Mouse (Mus musculus) left cerebral cortex, postnatal 10 days (tissue): ENCODE measurements around the gene Aip. TPM values are rescaled to one million over a fixed set of nuclear protein-coding genes. Genes with fewer than 3 reads are reported as not detected.

Source experiments
- DNase-seq, 2 experiments: peaks; one replicate each; pipeline ENCODE4 v3.0.0; 2021 to 2022; ENCODE audit warnings: low spot score in 2 of 2, mixed read lengths in 1 of 2; ENCODE audit errors: extremely low spot score in 1 of 2
- intact Hi-C: fragments of 180-260 bp; cut with DNase I; formaldehyde crosslinking; loops from one replicate; pipeline ENCODE4 v1.15.1; 2025
- total RNA-seq, 2 experiments: library from RNA; stranded (reverse); gene quantifications; 2 replicates each; pipeline ENCODE4 v1.2.3; 2021

Gene Aip
- total RNA-seq, 2 experiments from 2014 or later: 74.2 to 83.5 TPM

DNA sequence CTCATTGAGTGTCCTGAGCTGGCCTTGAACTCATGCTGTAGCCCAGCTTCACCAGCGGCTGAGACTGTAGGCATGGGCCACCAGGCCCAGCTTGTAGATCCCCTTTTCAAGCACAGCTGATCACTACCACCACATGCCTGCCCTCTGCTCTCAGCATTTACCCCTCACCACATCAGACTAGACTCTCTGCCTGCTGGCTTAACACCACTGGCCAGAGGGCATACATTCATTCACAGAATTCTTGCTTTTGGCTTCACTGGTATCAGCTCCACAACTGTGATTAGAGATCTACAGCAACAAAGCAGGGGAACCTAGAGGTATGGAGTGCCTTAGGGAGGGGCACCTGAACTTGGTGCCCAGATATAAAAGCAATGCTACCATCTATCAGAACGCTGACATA is 5.2 kb downstream of the Aip start:
- intact Hi-C loops: no loop called here

DNA sequence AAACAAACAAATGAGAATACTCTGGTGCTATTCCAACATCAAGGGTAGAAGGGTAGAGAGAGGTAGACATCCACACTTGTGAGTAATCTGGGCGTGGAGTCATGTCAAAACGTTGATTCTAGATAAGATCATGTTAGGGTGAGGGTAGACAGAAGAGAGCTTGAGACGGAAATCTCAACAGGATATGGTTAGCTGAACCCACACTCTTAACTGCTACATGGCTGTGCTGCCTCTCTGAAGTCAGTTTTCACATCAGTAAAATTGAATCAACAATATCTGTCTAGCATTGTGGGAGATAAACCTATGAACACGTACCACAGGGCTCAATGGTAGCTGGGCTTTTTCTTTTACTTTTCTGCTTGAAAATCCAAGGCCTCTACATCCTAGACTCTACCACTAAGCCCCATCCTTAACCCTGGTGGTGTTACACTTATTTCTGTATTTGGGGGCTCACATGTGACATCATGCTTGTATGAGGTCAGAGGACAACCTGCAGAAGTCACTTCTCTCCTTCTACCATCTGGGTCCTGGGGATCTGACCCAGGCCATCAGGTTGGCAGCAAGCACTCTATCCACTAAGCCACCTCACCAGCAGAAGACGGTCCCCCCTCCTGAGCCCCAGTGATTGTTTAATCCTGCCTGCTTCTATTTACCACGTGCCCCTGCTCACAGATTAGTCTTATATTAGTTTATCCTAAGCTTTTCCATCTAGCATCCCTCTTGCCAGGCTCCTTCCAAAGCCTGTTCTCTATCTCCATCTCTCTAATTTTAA is 5.8 kb downstream of the Aip start:
- no peak for DNase-seq
- intact Hi-C loops: no loop called here

More for the DNA sequence above, 5.2 kb downstream of the Aip start:
- no peak for DNase-seq

DNA sequence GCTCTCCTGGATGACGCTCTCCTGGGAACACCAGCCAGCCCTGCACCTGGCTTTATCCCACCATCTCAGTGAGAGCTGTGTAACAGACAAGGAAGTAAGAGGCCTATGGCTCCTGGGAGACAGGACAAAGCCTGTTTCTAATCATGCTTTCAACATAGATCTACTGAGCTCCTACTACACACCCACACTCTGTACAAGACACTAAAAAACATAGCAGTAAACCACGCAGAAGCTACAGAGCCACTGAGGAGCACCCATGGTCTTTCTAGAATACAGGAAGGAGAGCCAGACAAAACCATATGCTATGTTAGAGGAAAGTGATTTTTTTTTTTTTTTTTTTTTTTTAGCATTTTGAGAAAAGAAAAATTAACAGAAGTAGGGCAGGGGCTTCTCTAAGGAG is 7.3 kb downstream of the Aip start:
- no peak for DNase-seq
- intact Hi-C loops: no loop called here

DNA sequence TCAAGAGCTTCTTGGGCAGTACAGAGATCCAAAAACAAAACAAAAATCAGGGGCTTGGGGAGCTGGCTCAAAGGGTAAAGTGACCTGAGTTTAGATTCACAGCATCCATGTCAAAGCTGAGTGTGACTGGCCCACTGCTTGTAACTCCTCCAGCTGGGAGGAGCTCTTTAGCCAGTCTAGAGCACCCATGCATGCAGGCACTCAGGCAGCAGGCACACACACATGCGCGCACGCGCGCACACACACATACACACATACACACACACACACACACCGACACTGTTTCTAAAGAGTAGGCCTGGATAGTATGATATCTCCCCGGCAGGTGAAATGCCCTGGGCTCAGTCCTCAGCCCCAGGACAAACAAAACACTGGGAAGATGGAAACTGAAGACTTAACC is 8.7 kb downstream of the Aip start:
- DNase-seq: no peak
- intact Hi-C loops: no loop called here

DNA sequence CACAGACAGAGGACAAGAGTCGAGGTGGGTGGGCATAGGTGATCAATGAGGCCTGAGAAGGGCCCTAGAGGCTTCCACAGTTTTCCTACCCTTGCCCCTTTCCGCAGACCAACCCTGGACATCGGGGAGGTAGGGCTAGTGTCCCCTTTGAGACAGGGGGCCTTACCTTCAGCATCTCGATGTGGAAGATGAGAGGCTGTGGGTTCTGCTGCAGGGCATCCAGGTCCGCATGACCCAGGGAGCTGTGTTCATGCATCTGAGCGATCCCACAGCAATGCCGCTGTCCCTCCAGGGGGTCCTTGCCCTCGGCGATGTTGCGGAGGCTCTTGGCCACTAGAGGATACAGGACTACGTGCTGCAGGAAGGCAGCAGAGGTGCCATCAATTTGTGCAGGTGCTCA is 9.8 kb downstream of the Aip start:
- intact Hi-C loops: no loop called here
- DNase-seq: no peak

DNA sequence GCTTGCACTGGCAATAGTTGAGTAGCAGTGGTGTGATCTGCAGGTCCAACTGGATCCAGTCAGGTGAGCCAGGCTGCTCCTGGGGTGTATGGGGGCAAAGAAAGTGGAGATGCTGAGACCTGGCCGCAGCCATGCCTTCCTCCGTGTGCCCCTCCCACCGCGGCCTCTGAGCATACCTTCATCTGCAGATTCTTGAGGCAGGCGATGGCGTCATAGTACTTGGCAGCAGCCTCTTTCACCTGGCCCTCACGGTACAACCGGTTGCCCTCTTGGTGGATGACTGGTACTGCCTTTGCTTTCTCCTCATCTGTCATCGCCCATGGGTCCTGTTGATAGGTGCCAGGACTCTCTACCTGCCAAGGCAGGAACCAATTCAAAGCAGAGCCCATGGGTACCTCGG is 10.5 kb downstream of the Aip start:
- intact Hi-C loops: no loop called here
- DNase-seq: no peak

DNA sequence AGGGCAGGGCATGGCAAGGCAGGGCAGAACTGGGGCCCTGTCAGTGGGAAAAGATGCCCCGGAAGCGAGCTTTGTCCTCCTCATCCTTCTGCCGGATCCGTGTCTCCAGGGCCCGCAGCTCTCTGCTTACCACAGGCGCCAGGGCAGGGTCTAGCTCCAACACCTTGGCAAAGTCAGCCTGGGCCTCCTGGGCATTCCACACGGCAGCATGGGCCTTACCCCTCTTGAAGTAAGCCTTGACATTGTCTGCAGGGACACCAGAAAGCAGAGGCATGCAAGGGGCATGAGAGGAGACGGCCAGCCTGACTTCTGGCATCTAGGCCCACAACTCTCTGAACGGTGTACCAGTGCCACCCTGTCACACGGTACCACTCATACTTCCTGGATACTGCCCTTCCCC is 11.1 kb downstream of the Aip start:
- DNase-seq: no peak

DNA sequence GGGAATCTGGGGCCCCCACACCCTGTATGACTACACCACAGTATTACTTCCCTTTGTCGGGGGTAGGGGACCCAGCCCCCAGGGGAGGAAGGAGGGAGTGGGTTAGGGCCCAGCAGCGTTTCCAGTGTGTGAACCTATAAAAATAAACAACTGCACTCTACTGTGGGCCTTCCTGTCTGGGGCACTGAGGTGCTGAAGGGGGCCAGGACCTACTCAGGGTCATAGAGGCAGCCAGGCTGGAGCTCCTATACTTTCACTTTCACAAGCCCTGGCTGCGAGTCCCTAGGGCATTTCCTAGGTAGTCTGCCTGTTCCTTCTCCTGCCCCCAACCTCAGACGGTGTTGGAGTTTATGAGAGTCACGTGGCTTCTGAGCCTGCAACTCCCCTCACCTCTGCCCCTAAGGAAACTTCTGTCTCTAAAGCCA is 11.8 kb downstream of the Aip start:
- no peak for DNase-seq
- intact Hi-C loops: no loop called here

More for the DNA sequence above, 11.1 kb downstream of the Aip start:
- intact Hi-C loops: no loop called here

DNA sequence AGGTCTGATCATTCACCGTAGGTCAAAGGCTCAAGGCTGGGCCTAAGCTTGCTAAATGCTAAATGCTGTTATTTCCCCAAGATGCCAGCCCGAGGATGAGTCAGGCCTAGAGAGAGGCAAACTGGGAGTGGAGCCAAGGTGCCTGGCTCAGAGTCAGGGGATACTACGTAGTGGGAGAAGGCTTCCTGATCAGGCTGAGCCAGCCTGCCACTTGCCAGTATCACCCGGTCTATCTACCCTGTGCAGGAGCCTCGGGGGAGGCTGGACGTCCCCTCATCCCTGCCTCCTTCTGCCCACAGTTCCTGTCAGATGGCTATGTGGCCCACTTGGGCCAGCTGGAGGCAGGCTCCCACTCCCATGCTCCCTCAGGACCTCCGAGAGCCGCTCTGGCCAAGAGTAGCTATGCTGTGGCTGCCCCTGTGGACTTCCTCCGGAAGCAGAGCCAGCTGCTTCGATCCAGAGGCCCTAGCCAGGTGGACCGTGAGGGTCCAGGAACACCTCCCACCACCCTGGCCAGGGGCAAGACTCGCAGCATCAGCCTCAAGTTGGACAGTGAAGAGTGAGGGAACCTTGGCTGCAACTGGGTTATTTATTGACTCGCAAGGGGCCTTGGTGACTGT is 12.4 kb downstream of the Aip start:
- peak in 1 of 2 experiments; percentile 80 for DNase-seq
- intact Hi-C loops: no loop called here

DNA sequence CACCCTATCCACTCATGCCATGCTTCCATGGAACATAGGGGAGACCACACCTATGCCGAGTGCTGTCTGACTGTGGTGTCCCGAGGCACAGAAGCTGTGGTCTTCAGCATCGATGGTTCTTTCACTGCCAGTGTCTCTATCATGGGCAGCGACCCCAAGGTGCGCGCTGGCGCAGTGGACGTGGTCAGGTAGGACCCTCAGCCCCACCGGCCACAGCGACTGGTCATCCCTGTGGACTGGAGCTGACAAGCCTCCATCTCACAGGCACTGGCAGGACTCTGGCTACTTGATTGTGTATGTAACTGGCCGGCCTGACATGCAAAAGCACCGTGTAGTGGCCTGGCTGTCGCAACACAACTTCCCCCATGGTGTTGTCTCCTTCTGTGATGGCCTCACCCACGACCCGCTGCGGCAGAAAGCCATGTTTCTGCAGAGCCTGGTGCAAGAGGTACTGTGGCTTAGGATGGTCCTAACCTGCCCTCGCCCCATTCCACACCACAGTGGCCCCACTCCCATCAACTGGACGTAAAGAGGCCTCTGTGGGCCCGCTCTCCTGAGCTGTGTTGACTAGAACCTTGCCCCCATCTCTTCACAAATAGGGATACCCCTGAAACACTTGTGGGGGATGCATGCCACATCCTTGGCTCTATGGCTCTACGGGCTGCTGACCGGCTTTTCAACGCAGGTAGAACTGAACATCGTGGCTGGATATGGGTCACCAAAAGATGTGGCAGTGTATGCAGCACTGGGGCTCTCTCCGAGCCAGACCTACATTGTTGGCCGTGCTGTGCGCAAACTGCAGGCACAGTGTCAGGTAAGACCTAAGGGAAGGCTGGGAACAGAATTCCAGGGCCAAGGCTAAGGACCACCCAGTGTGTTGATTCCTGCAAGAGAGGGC is 13.3 kb downstream of the Aip start:
- no peak for DNase-seq
- intact Hi-C loops: no loop called here

DNA sequence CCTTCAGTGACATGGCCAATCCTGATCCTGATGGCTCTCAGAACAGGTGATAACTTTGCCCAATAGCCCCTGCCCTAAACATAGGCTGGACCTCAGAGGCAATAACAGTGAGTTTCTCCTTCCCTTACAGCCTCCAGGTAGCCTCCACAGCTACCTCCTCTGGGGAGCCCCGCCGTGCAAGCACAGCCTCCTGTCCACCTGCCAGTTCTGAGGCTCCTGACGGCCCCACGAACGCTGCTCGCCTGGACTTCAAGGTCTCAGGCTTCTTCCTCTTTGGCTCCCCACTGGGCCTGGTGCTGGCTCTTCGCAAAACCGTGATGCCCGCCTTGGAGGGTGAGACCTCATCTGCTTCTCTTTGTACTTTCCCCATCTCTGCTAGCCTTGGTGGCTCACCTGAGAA is 17.1 kb downstream of the Aip start:
- intact Hi-C loops: loop anchor here (10.0 kb wide), 1 partner anchor 116 kb away; no protein-coding TSS in a partner anchor
- no peak for DNase-seq

DNA sequence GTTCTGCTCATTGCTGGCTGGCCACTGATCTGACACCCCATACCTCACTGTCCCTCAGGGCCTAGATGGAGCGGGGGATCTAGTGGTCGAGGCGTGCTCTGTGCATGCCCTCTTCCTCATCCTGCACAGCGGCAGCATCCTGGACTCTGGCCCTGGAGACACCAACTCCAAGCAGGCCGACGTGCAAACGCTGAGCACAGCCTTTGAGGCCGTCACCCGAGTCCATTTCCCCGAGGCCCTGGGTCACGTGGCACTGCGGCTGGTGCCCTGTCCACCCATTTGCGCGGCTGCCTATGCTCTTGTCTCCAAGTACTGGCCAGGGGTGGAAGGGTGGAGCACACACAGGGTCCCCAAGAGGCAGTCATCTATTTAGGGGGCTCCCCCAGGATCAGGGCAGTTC is 19.0 kb downstream of the Aip start:
- no peak for DNase-seq

DNA sequence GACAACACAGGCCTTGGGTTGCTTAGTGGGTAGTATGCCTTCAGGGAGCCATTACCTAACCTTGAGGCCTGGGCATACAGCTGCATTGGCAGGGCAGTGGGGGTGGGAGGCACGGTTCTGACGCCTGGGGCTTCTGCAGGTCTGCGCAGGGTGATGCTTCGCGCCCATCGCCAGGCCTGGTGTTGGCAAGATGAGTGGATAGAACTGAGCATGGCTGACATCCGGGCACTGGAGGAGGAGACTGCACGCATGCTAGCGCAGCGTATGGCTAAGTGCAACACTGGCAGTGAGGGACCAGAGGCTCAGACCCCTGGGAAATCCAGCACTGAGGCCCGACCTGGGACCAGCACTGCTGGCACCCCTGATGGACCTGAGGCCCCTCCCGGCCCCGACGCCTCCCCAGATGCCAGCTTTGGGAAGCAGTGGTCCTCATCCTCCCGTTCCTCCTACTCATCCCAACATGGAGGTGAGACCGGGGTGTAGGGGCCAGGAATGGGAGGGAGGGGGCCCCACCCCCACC is 20.9 kb downstream of the Aip start:
- peak in 1 of 2 experiments; percentile 32 for DNase-seq
- intact Hi-C loops: loop anchor here (10.0 kb wide), 1 partner anchor 120 kb away; no protein-coding TSS in a partner anchor

More for the DNA sequence above, 19.0 kb downstream of the Aip start:
- intact Hi-C loops: loop anchor here (10.0 kb wide), 1 partner anchor 118 kb away; no protein-coding TSS in a partner anchor

DNA sequence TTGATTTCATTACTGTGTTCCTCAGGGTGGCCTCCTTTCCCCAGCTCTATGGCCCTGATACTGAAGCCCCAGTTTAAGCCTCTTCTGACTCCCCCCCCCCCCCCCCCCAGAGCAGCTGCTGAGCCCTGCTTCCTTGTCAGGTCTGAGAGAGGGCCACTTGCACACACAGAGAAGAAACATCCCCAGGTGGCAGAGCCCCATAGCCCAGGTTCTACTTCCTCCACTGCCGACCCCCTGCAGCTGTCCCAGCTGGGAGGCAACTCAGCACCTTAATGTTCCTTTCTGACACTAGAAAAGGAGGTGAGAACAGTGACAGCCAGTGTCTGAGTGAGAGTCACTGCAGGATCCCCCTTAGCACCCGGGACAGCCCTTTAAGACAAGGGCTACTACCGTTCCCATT is 21.9 kb downstream of the Aip start:
- intact Hi-C loops: loop anchor here (10.0 kb wide), 1 partner anchor 121 kb away; no protein-coding TSS in a partner anchor

DNA sequence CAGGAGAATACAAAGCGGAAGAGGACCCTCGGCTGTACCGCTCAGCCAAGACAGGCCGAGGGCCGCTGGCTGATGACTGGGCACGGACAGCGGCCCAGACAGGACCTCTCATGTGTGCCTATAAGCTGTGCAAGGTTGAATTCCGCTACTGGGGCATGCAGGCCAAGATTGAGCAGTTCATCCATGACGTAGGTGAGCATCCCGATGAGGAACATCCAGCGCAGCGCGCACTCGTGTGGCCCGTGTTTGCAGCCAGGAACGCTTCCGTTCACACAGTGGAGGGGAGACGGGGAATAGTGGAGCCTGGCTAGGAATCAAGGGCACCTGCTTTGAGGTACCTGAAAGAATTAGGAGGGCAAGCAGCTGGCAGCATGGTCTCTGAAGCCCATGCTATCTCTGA is 22.4 kb downstream of the Aip start:
- intact Hi-C loops: loop anchor here (10.0 kb wide), 1 partner anchor 122 kb away; no protein-coding TSS in a partner anchor
- no peak for DNase-seq

More for the DNA sequence above, 21.9 kb downstream of the Aip start:
- DNase-seq: no peak

DNA sequence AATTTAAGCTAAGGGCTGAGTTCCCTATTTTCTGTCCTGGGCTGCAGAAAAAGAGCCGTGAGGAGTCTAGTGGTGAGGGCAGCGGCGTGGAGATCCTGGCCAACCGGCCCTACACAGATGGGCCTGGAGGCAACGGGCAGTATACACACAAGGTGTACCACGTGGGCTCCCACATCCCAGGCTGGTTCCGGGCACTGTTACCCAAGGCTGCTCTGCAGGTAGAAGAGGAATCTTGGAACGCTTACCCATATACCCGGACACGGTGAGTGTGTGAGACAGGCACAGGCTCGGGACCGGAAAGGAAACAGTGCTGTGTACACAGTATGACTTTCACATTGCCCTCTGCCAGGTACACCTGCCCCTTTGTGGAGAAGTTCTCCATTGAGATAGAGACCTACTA is 23.0 kb downstream of the Aip start:
- intact Hi-C loops: loop anchor here (10.0 kb wide), 1 partner anchor 122 kb away; no protein-coding TSS in a partner anchor
- no peak for DNase-seq

DNA sequence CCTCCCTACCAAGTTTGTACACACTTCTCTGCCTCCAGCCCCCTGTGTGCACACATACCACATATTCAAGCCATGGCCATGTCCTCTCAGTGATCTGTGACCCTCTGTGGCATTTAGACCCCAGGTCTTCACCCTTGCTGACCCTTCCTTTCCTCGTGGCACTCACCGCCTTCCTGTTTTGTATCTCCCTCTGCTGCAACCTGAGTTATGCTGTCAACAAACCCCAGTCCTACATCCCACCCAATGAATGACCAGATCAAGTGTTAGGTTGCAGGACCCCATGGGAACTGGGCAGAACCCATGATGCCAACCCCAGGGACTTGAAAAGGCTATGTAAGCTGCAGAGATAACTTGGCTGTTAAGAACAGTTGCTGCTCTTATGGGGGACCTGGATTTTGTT is 23.6 kb downstream of the Aip start:
- intact Hi-C loops: loop anchor here (10.0 kb wide), 1 partner anchor 123 kb away; no protein-coding TSS in a partner anchor
- no peak for DNase-seq

DNA sequence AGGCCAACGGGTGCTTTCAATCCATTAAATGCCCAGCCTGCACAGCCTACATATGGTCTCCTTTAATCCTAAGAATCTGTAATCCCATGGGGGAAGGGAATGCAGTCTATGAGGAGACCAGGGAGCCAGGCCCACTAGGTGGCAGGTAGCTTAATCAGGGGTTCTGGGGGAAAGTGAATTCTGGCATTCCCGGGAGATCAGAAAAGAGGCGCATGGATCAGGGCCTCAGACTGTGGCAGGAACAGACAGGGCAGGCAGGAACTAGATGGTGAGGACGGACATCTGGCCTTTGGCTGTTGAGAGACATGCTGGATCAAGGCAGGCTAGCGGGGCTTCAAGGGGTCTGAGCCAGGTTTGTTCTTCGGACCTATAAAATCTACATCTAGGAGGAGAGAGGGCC is 24.2 kb downstream of the Aip start:
- intact Hi-C loops: loop anchor here (10.0 kb wide), 1 partner anchor 123 kb away; no protein-coding TSS in a partner anchor
- no peak for DNase-seq
